Comparison of ENCODE assay signal across 9 mouse cellular contexts in genomic region chr1:103986867-103987266, GRCm38 (mm10).
A peak's percentile ranks its signal among the peaks of the same experiment; 100 is the strongest.
DNase-seq lines count a peak whose midpoint lies in the region; ATAC-seq and TF ChIP-seq lines count a peak whose summit lies in the region.
"Had no signal": no experiment of that assay in that cellular context is flagged by ENCODE, and none has a peak within 500 bp of the region (broad histone marks: within the 10 kb centered on the region; RNA-seq: fewer than 3 reads in every experiment).

No protein-coding gene starts in this region.

- H3K4me2 ChIP-seq in intestine, postnatal 0 days (replicated peaks; ENCODE audit: low read depth): no peak overlapping the region
- H3K4me2 ChIP-seq in intestine, embryonic 15.5 days (replicated peaks): no peak overlapping the region
- no peak overlapping the region for H3K4me2 ChIP-seq in hindbrain, embryonic 14.5 days (replicated peaks)
- no peak overlapping the region for H3K4me2 ChIP-seq in midbrain, embryonic 15.5 days
- H3K4me2 ChIP-seq in liver, embryonic 11.5 days: no peak overlapping the region
- H3K4me2 ChIP-seq: limb, embryonic 13.5 days had no signal

- TF ChIP-seq CTCF in intestine, postnatal 0 days (IDR thresholded peaks at IDR 0.05; ENCODE audit: low read depth): peak; percentile 42

- H3K9ac ChIP-seq in intestine, postnatal 0 days (ENCODE audit: low read depth, low read length): no peak overlapping the region
- no peak overlapping the region for H3K9ac ChIP-seq in intestine, embryonic 15.5 days
- H3K9ac ChIP-seq in hindbrain, embryonic 14.5 days: no peak overlapping the region
- H3K9ac ChIP-seq in midbrain, embryonic 15.5 days: no peak overlapping the region
- no peak overlapping the region for H3K9ac ChIP-seq in liver, embryonic 11.5 days (ENCODE audit: low read depth, low read length)
- H3K9ac ChIP-seq: limb, embryonic 13.5 days had no signal

- no peak overlapping the region for H3K27ac ChIP-seq in intestine, postnatal 0 days (ENCODE audit: low read depth, low read length)
- no peak overlapping the region for H3K27ac ChIP-seq in intestine, embryonic 15.5 days
- no peak overlapping the region for H3K27ac ChIP-seq in hindbrain, embryonic 14.5 days
- H3K27ac ChIP-seq in midbrain, embryonic 15.5 days: no peak overlapping the region
- no peak overlapping the region for H3K27ac ChIP-seq in liver, embryonic 11.5 days (ENCODE audit: low read depth, low read length)
- H3K27ac ChIP-seq: limb, embryonic 13.5 days had no signal

- H3K4me1 ChIP-seq in intestine, postnatal 0 days (replicated peaks; ENCODE audit: control insufficient read depth, insufficient read depth, low read length): no peaks in the 10 kb centered on the region
- no peaks in the 10 kb centered on the region for H3K4me1 ChIP-seq in intestine, embryonic 15.5 days (replicated peaks)
- H3K4me1 ChIP-seq in hindbrain, embryonic 14.5 days (replicated peaks; ENCODE audit: control insufficient read depth, insufficient read depth, low read length): no peaks in the 10 kb centered on the region
- no peaks in the 10 kb centered on the region for H3K4me1 ChIP-seq in midbrain, embryonic 15.5 days
- no peaks in the 10 kb centered on the region for H3K4me1 ChIP-seq in liver, embryonic 11.5 days (replicated peaks; ENCODE audit: control insufficient read depth, insufficient read depth, low read length)
- H3K4me1 ChIP-seq: limb, embryonic 13.5 days had no signal

- 30% methylated on average over 1 of the region's 1 CpGs for WGBS in intestine, postnatal 0 days
- WGBS in intestine, embryonic 15.5 days: 17% methylated on average over 1 of the region's 1 CpGs
- WGBS in hindbrain, embryonic 14.5 days: 34% methylated on average over 1 of the region's 1 CpGs
- WGBS in midbrain, embryonic 15.5 days: 21% methylated on average over 1 of the region's 1 CpGs
- 40% methylated on average over 1 of the region's 1 CpGs for WGBS in liver, embryonic 11.5 days

- no peak overlapping the region for H3K4me3 ChIP-seq in intestine, postnatal 0 days (ENCODE audit: low read depth, low read length)
- H3K4me3 ChIP-seq in intestine, embryonic 15.5 days (replicated peaks): no peak overlapping the region
- no peak overlapping the region for H3K4me3 ChIP-seq in hindbrain, embryonic 14.5 days (replicated peaks; ENCODE audit: low read length)
- H3K4me3 ChIP-seq in midbrain, embryonic 15.5 days: no peak overlapping the region
- H3K4me3 ChIP-seq in liver, embryonic 11.5 days (ENCODE audit: low read depth, low read length): no peak overlapping the region
- H3K4me3 ChIP-seq: limb, embryonic 13.5 days had no signal

- no peaks in the 10 kb centered on the region for H3K27me3 ChIP-seq in intestine, postnatal 0 days (replicated peaks; ENCODE audit: control insufficient read depth, insufficient read depth, low read length)
- no peaks in the 10 kb centered on the region for H3K27me3 ChIP-seq in intestine, embryonic 15.5 days (replicated peaks)
- H3K27me3 ChIP-seq in hindbrain, embryonic 14.5 days (ENCODE audit: control insufficient read depth, insufficient read depth, low read length): no peaks in the 10 kb centered on the region
- no peaks in the 10 kb centered on the region for H3K27me3 ChIP-seq in midbrain, embryonic 15.5 days (replicated peaks)
- no peaks in the 10 kb centered on the region for H3K27me3 ChIP-seq in liver, embryonic 11.5 days (replicated peaks; ENCODE audit: control insufficient read depth, insufficient read depth, low read length)
- H3K27me3 ChIP-seq: limb, embryonic 13.5 days had no signal

- no peak for ATAC-seq in intestine, postnatal 0 days
- ATAC-seq in intestine, embryonic 15.5 days: no peak
- peak; percentile 60 for ATAC-seq in hindbrain, embryonic 14.5 days (ENCODE audit: low FRiP score)
- peak; percentile 70; the same call in 1 of the 2 replicates for ATAC-seq in midbrain, embryonic 15.5 days (replicated peaks)
- ATAC-seq in CD4-positive, CD25-positive, alpha-beta regulatory T cell, adult 4 months: no peak
- ATAC-seq in liver, embryonic 11.5 days (replicated peaks; ENCODE audit: low FRiP score): no peak

- peak; percentile 72 for DNase-seq in brain, adult 2 months (ENCODE audit: low read depth, low spot score)
- peak; percentile 69 for DNase-seq in hindbrain, embryonic 14.5 days (ENCODE audit: low spot score)
- no peak for DNase-seq in liver, embryonic 11.5 days (ENCODE audit: low spot score)
- DNase-seq in adrenal gland, postnatal 36 days: no peak

- H3K36me3 ChIP-seq in intestine, postnatal 0 days (ENCODE audit: control insufficient read depth, insufficient read depth): no peaks in the 10 kb centered on the region
- H3K36me3 ChIP-seq in intestine, embryonic 15.5 days: no peaks in the 10 kb centered on the region
- H3K36me3 ChIP-seq in hindbrain, embryonic 14.5 days (replicated peaks; ENCODE audit: control insufficient read depth, insufficient read depth): no peaks in the 10 kb centered on the region
- H3K36me3 ChIP-seq in midbrain, embryonic 15.5 days (replicated peaks): no peaks in the 10 kb centered on the region
- H3K36me3 ChIP-seq in liver, embryonic 11.5 days (ENCODE audit: control insufficient read depth, insufficient read depth, low read length): no peaks in the 10 kb centered on the region
- H3K36me3 ChIP-seq: limb, embryonic 13.5 days had no signal

- H3K9me3 ChIP-seq in intestine, postnatal 0 days (ENCODE audit: control insufficient read depth): no peaks in the 10 kb centered on the region
- H3K9me3 ChIP-seq in intestine, embryonic 15.5 days: no peaks in the 10 kb centered on the region
- H3K9me3 ChIP-seq in hindbrain, embryonic 14.5 days (ENCODE audit: control insufficient read depth, low read length): no peaks in the 10 kb centered on the region
- no peaks in the 10 kb centered on the region for H3K9me3 ChIP-seq in midbrain, embryonic 15.5 days
- no peaks in the 10 kb centered on the region for H3K9me3 ChIP-seq in liver, embryonic 11.5 days (ENCODE audit: control insufficient read depth, low read length)
- H3K9me3 ChIP-seq: limb, embryonic 13.5 days had no signal

Comparison
In these comparisons a context has a peak if more than half of its experiments do, and no peak if none do; other contexts are left out.
1. ATAC-seq: peak in hindbrain, embryonic 14.5 days (single experiment) and midbrain, embryonic 15.5 days (single experiment); none in intestine, postnatal 0 days (single experiment), intestine, embryonic 15.5 days (single experiment), CD4-positive, CD25-positive, alpha-beta regulatory T cell, adult 4 months (single experiment) and liver, embryonic 11.5 days (single experiment).
2. DNase-seq: peak in brain, adult 2 months (single experiment) and hindbrain, embryonic 14.5 days (single experiment); none in liver, embryonic 11.5 days (single experiment) and adrenal gland, postnatal 36 days (0 of 2).